Mouse (Mus musculus): ENCODE data around the gene Cdkn2d. TPM values are rescaled to one million over a fixed set of nuclear protein-coding genes. Genes with fewer than 3 reads are reported as not detected.

Cdkn2d gene
- polyA plus RNA-seq (2015; fragmentation: Nextera tagmentation; extraction: Ambion mirVana), result 120 and 129 TPM in 2 replicates

- peak within 1 kb of the TSS; percentile 81 for H3K4me3 ChIP-seq (replicated peaks)
- WGBS, result under 1% methylated on average over 50 of the region's 51 CpGs
- no peaks in the 10 kb centered on the region for H3K36me3 ChIP-seq
- peaks cover 37% of the 10 kb centered on the region for H3K4me1 ChIP-seq
- H3K9ac ChIP-seq (replicated peaks), result peak within 1 kb of the TSS; percentile 86
- peak within 1 kb of the TSS; percentile 79 for H3K4me2 ChIP-seq
- H3K27ac ChIP-seq (replicated peaks), result peak within 1 kb of the TSS; percentile 88
- peak; percentile 94 for ATAC-seq (ENCODE audit: low FRiP score)
- no peaks in the 10 kb centered on the region for H3K27me3 ChIP-seq (replicated peaks)
- H3K9me3 ChIP-seq (replicated peaks), result no peaks in the 10 kb centered on the region
Measured at GRCm38 (mm10) chr9:21291022-21291787, at the start of gene Cdkn2d. TSS of gene Cdkn2d (minus strand) at chr9:21291407.

DNA sequence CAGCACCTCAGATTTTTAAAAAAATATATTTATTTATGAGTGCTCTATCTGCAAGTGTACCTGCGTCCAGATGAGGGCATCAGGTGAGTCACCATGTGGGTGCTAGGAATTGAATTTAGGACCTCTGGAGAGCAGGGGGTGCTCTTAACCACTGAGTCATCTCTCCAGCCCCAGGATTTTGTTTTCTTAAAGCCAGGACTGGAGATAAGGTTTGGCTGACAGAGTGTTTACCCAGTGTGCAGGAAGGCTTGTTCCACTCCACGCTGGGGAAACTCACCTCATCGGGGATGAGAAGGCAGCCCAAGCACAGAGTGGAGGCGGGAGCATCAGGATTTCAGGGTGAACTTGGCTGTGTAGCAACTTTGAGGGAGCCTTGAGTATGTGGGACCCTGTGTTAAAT is 49.2 kb upstream of the Cdkn2d start:
- ATAC-seq (ENCODE audit: low FRiP score), result no peak
- WGBS, result 95% methylated on average over 4 of the region's 4 CpGs
- no peak overlapping the region for H3K4me3 ChIP-seq (replicated peaks)

GRCm38 (mm10) chr9:21337652-21338051 is 46.4 kb upstream of the Cdkn2d start:
- Histone ChIP-seq H3K27ac (replicated peaks) (no peak overlapping the region), H3K4me2 (no peak overlapping the region), H3K4me3 (replicated peaks) (no peak overlapping the region), H3K27me3 (replicated peaks) (no peaks in the 10 kb centered on the region), H3K36me3 (peaks cover 12% of the 10 kb centered on the region), H3K9ac (replicated peaks) (no peak overlapping the region), H3K9me3 (replicated peaks) (no peaks in the 10 kb centered on the region), H3K4me1 (peaks cover 8% of the 10 kb centered on the region)
- 22% methylated on average over 20 of the region's 20 CpGs for WGBS
- no peak for ATAC-seq (ENCODE audit: low FRiP score)

More for the DNA sequence above, 49.2 kb upstream of the Cdkn2d start:
- Histone ChIP-seq H3K4me2 (no peak overlapping the region), H3K27ac (replicated peaks) (no peak overlapping the region), H3K9me3 (replicated peaks) (no peaks in the 10 kb centered on the region), H3K9ac (replicated peaks) (no peak overlapping the region), H3K4me1 (peaks cover 4% of the 10 kb centered on the region; the same call in 1 of the 2 replicates), H3K27me3 (replicated peaks) (no peaks in the 10 kb centered on the region), H3K36me3 (peaks cover 29% of the 10 kb centered on the region)

DNA sequence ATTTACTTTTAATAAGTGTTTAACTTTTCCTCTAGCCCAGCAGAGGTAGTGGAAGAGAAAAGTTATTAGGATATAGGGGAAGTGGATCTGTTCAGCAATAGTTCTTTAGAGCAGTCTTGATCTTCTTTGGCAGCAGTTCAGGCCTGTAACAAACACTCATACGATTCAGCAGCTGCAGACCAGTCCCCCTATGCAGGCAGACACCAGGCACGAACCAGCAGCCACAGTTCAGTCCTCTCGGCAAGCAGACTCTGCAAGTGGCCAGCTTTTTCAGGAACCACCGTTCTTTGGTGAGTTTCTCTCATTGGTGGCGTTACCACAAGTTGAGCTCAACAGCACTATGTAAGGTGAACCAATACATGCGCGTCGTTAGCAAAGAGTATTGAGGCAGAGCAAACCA is 45.3 kb upstream of the Cdkn2d start:
- no peak for ATAC-seq (ENCODE audit: low FRiP score)
- no peaks in the 10 kb centered on the region for H3K27me3 ChIP-seq (replicated peaks)

DNA sequence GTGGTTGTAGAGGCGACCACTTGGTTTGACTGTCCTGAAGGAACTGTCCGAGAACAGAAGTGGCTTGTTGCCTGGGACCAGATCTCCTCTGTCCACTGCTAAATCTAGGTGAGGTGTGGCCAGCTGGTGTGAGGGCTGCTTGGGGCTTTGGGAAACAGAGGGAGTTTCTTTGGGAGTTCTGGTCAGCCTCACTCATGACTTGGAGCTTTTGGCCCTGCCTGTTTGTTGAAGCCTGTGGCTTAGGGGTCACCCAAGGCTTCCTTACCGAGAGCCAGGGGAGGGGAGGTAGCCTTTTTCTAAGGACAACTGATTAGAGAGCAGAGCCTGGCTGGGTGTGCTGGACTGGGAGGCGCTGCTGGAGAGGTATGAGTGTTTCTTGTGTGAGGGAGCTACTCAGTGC is 44.2 kb upstream of the Cdkn2d start:
- Histone ChIP-seq H3K4me1 (peaks cover 17% of the 10 kb centered on the region), H3K36me3 (no peaks in the 10 kb centered on the region), H3K9ac (replicated peaks) (no peak overlapping the region), H3K9me3 (replicated peaks) (no peaks in the 10 kb centered on the region), H3K4me2 (no peak overlapping the region), H3K4me3 (replicated peaks) (no peak overlapping the region), H3K27ac (replicated peaks) (no peak overlapping the region), H3K27me3 (replicated peaks) (no peaks in the 10 kb centered on the region)
- no peak for ATAC-seq (ENCODE audit: low FRiP score)
- 90% methylated on average over 4 of the region's 4 CpGs for WGBS

More for the DNA sequence above, 45.3 kb upstream of the Cdkn2d start:
- H3K27ac ChIP-seq (replicated peaks), result no peak overlapping the region
- no peak overlapping the region for H3K9ac ChIP-seq (replicated peaks)
- H3K4me1 ChIP-seq, result peaks cover 17% of the 10 kb centered on the region
- no peak overlapping the region for H3K4me3 ChIP-seq (replicated peaks)
- no peak overlapping the region for H3K4me2 ChIP-seq
- H3K9me3 ChIP-seq (replicated peaks), result no peaks in the 10 kb centered on the region
- WGBS, result 83% methylated on average over 8 of the region's 8 CpGs
- peaks cover under 1% of the 10 kb centered on the region; the same call in 1 of the 2 replicates for H3K36me3 ChIP-seq

DNA sequence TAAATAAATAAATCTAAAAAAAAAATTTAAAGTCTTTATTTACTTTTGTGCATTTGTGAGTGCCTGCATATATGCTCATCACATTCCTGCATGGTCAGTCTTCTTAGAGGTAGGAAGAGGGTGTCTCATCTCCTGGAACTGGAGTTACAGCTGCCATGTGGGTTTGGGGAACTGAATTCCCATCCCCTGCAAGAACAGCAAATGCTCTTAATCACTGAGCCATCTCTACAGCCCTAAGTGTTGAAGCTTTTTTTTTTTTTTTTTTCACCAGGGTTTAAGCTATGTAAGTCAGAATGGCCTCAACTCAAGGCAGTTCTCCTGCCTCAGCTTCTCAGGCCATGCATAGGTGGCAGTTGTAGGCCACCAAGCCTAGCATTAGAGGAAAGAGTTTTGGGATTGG is 43.5 kb upstream of the Cdkn2d start:
- H3K4me2 ChIP-seq, result no peak overlapping the region
- H3K9ac ChIP-seq (replicated peaks), result no peak overlapping the region
- no peak overlapping the region for H3K27ac ChIP-seq (replicated peaks)
- no peaks in the 10 kb centered on the region for H3K36me3 ChIP-seq
- no peaks in the 10 kb centered on the region for H3K27me3 ChIP-seq (replicated peaks)
- H3K9me3 ChIP-seq (replicated peaks), result no peaks in the 10 kb centered on the region
- H3K4me1 ChIP-seq, result peaks cover 20% of the 10 kb centered on the region
- no peak for ATAC-seq (ENCODE audit: low FRiP score)
- no peak overlapping the region for H3K4me3 ChIP-seq (replicated peaks)

GRCm38 (mm10) chr9:21333523-21333922 is 42.3 kb upstream of the Cdkn2d start:
- no peak overlapping the region for H3K4me3 ChIP-seq (replicated peaks)
- H3K4me2 ChIP-seq, result no peak overlapping the region
- no peaks in the 10 kb centered on the region for H3K27me3 ChIP-seq (replicated peaks)
- no peak overlapping the region for H3K9ac ChIP-seq (replicated peaks)
- peaks cover 20% of the 10 kb centered on the region for H3K4me1 ChIP-seq
- H3K36me3 ChIP-seq, result no peaks in the 10 kb centered on the region
- no peaks in the 10 kb centered on the region for H3K9me3 ChIP-seq (replicated peaks)
- H3K27ac ChIP-seq (replicated peaks), result no peak overlapping the region
- no peak for ATAC-seq (ENCODE audit: low FRiP score)
- 96% methylated on average over 1 of the region's 1 CpGs for WGBS

DNA sequence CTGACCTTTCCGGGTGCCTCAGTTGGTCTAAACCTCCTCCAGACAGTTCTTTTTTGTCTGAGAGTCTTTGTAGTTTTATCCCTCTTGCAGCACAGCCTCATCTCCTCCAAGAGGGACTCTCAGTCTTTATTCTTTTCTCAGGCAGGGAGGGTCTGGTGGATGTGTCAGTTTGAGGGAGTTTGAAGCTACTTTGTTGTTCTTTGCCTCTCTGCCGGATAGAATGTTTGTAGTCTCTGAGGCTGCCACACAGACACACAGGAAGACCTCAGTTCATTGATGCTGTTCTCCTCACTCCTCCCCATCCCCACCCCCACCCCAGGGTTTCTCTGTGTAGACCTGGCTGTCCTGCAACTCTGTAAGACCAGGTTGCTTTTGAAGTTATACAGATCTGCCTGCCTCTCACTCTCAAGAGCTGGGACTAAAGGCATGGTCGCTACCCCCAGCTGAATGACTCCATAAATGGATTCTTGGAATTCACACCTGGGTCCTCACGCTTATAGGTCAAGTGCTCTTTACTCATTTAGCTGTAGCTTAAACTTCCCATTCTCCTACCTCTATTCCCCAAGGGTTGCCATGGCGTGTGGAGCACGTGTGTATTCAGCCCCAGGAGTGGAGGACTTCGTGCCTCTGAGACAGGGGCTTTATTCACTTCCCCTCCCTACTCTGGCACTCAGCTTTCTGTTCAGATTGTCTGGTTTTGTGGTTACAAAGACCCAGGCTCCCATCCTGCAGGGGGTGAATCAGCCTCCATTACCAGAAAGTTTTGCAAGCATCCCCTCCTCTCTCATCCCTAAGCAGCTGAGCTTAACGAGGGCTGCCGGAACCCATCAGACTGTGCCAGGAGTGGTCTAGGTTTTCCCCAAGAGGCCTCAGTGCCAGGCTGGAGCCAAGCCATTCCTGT is 41.2 kb upstream of the Cdkn2d start:
- H3K9ac ChIP-seq (replicated peaks), result no peak overlapping the region
- no peaks in the 10 kb centered on the region for H3K27me3 ChIP-seq (replicated peaks)
- no peak overlapping the region for H3K4me3 ChIP-seq (replicated peaks)
- no peak for ATAC-seq (ENCODE audit: low FRiP score)
- H3K4me1 ChIP-seq, result peaks cover 17% of the 10 kb centered on the region
- WGBS, result 26% methylated on average over 9 of the region's 9 CpGs
- H3K4me2 ChIP-seq, result no peak overlapping the region
- no peaks in the 10 kb centered on the region for H3K36me3 ChIP-seq
- H3K27ac ChIP-seq (replicated peaks), result 0 out of 2 replicates have a peak overlapping the region, but pooled peaks have one; percentile 33
- no peaks in the 10 kb centered on the region for H3K9me3 ChIP-seq (replicated peaks)

GRCm38 (mm10) chr9:21331365-21332140 is 40.3 kb upstream of the Cdkn2d start:
- H3K4me2 ChIP-seq, result no peak overlapping the region
- WGBS, result 89% methylated on average over 12 of the region's 12 CpGs
- H3K4me3 ChIP-seq (replicated peaks), result no peak overlapping the region
- no peaks in the 10 kb centered on the region for H3K27me3 ChIP-seq (replicated peaks)
- H3K4me1 ChIP-seq, result peaks cover 17% of the 10 kb centered on the region
- no peak overlapping the region for H3K27ac ChIP-seq (replicated peaks)
- no peaks in the 10 kb centered on the region for H3K36me3 ChIP-seq
- H3K9ac ChIP-seq (replicated peaks), result no peak overlapping the region
- no peak for ATAC-seq (ENCODE audit: low FRiP score)
- H3K9me3 ChIP-seq (replicated peaks), result no peaks in the 10 kb centered on the region

DNA sequence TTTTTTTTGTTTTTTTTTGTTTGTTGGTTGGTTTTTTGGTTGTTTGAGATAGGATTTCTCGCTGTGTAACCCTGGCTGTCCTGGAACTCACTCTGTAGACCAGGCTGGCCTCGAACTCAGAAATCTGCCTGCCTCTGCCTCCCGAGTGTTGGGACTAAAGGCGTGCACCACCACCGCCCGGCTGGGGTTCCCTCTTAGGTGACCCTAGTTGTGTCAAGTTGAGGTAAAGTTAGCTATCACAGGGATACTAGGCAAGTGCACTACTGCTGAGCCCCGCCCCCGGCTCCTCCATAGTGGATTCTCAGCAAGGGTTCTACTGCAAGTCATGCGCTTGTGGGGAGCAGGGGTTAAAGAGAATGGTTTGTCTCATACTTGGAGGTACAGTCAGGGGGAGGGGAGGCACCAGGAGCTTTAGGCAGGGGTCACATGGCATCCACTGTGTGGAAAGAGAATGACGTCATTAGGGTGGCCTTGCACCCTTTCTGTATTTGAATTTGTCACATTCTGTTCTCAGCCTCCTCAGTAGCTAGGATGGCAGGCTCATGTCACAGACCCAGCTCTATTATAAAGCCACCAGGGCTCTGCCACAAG is 38.6 kb upstream of the Cdkn2d start:
- Histone ChIP-seq H3K4me3 (replicated peaks) (no peak overlapping the region), H3K36me3 (no peaks in the 10 kb centered on the region), H3K9me3 (replicated peaks) (no peaks in the 10 kb centered on the region), H3K27ac (replicated peaks) (no peak overlapping the region), H3K9ac (replicated peaks) (no peak overlapping the region), H3K4me2 (no peak overlapping the region), H3K27me3 (replicated peaks) (no peaks in the 10 kb centered on the region), H3K4me1 (peaks cover 17% of the 10 kb centered on the region)
- no peak for ATAC-seq (ENCODE audit: low FRiP score)
- WGBS, result 93% methylated on average over 10 of the region's 10 CpGs

- WGBS, result 71% methylated on average over 3 of the region's 5 CpGs
- Histone ChIP-seq H3K27ac (replicated peaks) (no peak overlapping the region), H3K4me3 (replicated peaks) (no peak overlapping the region), H3K4me1 (peaks cover 17% of the 10 kb centered on the region), H3K9me3 (replicated peaks) (no peaks in the 10 kb centered on the region), H3K9ac (replicated peaks) (no peak overlapping the region), H3K36me3 (no peaks in the 10 kb centered on the region), H3K27me3 (replicated peaks) (no peaks in the 10 kb centered on the region), H3K4me2 (no peak overlapping the region)
- ATAC-seq (ENCODE audit: low FRiP score), result no peak
Measured at GRCm38 (mm10) chr9:21329041-21329440, 37.8 kb upstream of the Cdkn2d start.

Measured in neural tube, embryonic 15.5 days (tissue).